Mouse (Mus musculus) yolk sac, embryonic 10.5 days (tissue): ENCODE results near the gene Nedd9.
"Not testable (repeated sequence)": the region's sequence is repeated elsewhere in the genome, so short reads cannot be mapped to it uniquely, and the experiment has no call there.

ENCODE experiments used
- DNase-seq: peaks from one replicate; pipeline ENCODE4 v3.0.0-alpha.2; 2017; ENCODE audit warnings: low spot score

The Nedd9 gene

DNA sequence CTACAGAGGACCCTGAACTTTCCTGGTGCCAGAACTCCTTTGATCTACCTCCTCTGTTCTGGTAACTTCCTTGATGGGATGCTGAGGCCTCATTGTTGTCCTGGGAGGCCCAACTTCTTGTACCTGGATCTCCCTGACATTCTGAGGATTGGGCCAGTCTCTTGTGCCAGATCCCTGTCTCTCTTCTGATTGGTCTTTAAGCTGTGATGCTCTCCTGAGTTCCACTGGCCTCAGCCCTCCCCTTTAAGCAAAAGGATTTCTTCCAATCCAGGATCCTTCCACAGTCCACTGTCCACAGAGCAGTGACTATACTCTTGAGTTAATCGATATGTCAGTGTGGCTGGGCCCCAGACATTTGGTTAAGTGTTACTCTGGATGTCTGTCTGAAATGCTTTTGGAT is 112.3 kb downstream of the Nedd9 start:
- DNase-seq: no peak

DNA sequence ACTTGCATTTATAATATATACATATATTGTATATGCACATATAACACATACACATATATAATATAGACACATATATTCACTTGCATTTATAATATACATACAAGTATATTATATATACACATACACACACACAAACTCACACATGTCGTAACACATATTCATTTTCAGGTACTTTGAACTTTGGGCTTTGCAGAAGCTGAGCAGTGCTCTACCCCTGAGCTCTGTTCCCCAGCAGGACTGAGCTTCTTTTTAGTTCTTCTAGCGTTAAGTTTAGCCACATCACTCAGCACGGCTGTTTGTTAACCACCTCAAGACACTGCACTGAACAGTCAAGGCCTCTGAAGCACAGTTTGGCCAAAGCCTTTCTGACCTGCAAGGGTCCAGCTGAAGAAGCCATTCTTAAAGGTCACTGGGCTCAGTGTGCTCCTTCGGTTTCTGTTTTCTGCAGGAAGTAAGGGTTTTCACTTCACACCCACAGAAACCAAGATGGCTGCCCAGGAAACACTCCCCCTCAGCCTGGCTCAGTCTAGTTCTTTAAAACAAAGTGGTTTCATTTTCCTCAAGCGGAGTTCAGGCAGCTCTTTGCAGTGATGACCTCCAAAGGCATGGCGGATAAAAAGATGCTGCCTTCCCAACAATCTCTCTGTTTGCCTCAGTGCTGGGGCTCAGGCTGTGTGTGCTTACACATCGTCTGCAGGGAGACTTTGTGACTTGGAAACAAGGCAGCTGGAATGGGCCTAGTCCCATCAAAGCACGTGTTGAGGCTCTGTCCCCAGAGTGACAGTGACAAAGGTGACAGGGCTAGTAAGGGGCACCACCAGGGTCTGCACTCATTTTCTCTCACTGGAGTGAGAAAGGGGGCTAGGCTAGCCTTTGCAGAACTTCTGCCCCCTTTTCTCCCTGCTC is 114.4 kb downstream of the Nedd9 start:
- DNase-seq: no peak

DNA sequence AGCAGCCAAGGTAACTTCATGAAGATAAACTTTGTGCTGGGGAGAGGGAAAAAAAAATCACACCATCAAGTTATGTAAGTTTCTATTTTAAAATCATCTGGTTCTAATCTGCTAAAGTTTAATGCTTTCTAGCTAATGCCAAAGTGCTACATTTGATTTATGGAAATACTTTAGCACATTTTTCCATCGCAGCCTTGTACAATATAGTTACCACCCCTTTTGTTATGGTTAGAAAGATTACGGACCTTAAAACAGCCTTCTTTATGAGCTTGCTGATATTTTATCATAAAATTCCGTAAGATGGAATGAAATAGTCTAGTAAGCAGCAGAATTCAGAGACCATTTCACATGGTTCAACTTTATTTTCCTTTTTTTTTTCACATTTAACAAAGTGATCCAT is 115.6 kb downstream of the Nedd9 start:
- no peak for DNase-seq

DNA sequence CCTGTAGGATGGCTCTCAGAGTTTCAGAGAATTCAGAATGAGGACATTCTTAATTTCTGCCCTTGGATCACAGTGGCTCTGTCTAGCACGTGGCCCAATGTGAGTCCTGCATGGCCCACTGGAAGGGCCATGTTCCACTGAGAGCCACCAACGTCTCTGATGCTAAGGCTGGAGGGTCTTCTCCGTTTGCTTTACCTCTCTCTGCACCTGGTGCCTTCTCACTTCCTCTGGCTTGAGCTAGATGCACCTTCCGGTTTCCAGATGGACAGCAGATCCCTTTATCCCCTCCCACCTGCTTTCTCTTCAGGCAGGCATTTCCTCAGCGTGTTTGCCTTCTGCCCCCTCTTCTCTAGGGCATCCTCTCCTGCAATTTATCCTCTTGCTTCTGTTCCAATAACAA is 118.5 kb downstream of the Nedd9 start:
- no peak for DNase-seq

DNA sequence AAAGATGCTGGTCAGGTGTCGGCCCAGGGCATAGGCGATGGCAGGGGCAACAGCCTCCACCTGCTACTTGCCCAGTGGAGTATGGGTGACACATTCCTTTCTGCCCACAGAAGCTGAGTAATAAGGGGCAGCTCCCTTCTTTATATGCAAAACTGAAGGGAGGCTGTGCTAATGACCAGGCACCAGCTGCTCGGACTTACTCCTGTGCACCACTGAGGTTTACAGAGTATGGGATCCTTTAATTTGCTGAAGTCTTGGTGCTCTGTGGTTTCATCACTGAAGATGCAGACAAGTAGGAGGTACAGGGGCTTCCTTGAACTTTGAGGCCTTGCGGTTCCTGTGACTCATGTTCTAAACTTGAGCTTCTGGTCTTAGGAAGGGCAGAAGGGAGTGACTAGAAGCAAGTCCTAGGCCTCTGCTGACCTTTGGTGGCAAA is 120.0 kb downstream of the Nedd9 start:
- no peak for DNase-seq

DNA sequence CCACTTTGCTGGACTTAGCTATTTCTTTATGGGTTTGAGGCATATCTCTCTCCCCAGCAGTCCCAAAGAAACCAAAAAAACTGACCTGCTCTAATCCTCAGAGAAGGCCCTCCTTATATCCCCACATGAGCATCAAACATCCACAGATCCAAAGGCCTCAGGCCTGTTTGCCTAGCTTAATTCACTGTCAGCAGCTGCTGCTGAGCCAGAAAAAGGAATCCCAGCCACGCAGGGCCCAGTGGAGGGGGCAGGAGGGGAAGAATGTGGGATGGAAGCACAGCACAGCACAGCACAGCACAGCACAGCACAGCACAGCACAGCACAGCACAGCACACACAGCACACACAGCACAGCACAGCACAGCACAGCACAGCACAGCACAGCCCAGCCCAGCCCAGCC is 120.6 kb downstream of the Nedd9 start:
- not testable (repeated sequence) for DNase-seq

DNA sequence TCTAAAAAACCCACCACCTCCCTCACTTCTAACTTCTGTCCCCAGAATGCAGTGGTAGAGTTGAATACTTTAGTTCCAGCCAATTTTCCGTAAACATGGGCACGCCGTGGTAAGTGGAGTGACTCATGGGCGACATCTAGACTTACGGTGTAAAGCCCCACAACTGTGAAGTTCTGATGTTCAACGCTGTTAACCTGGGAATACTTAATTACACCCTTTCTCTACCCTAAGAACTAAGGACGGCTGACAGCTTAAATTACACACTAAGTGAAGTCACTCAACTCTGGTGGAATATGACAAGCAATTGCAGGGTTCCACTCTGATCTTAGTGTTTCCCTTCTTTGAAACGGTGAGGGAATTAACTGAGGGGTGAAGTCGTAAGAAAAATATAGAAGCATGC is 122.9 kb downstream of the Nedd9 start:
- DNase-seq: no peak

DNA sequence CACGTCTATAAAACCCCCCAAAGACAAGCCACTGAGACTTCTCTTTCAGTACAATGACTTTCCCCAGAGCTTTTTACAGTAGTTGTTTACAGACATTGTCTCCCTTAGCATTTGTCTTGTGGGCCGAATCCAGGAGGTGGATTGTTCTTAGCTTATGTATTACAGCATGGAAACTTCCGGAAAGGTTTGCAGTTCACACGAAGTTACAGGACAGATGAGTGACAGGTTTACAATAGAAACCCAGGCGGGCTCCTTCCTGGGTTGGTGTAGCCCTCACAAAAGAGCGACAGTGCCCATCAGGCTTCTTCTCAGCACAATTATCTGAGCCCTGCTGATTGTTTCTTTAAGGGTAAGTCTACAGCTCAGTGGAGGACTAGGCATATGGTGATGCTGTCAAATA is 124.3 kb downstream of the Nedd9 start:
- DNase-seq: no peak

DNA sequence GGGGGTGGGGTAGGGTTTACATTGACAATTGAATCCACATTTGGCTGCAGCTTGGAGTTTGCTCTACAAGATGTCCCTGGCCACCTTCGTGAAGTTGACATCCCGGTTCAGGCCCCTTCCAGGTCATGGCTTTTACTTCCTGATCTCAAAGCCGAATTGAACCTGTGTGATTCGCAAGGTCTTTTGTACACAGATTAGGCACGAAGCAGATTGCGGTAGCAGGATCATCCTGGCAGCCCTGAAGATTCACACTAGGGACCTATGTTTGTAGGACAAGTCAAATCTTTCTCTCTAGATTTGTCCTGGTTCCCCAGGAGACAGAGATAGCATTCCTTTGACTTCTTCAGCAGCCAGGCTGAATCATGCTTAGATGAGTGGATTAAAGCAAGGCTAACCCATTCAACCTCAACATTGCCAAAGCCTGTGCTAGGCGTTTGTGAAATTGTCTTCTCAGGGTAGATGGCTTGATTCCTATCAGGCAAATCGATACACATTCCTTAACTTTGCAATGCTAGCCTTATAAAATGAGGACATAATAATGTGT is 126.8 kb downstream of the Nedd9 start:
- no peak for DNase-seq

DNA sequence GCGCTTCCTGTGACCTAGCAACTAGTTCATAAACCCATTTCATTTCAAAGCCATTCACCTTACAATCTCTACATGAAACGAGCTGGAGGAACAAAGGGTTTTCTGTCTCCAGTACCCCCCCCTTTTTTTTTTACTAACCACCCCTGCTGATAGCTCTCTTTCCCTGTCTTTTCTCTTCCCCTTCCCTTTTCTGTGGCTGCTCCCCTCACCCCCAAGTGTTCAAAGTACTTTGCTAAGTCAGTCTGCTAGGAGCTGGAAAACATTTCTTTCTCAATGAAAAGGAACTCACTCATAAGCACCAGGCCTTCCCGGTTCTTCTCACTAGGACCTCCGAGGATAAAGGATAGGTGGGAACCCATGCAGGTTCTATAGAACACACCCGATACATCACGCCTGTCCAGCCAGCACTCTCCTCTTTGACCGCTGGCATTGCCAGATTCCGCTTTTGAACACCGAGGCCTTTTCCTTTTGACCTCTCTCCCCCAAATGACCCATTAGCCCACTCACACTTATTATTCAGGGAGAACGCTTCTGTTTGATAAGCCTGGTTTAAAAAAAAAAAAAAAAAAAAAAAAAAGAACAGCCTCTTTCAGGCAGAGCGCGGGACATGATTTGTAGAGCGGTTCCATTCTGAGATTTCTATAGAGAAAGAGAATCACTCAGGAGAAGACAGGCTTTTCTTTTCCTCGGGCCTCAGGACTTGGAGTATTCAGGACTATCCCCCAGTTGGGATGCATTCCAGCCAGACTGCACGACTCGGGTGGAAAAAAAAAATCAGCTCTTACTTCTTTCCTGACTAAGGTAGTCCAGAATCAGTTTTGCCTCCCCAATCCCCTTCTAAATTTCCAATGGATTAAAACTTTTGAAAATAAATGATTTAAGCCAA is 127.6 kb downstream of the Nedd9 start:
- DNase-seq: no peak

DNA sequence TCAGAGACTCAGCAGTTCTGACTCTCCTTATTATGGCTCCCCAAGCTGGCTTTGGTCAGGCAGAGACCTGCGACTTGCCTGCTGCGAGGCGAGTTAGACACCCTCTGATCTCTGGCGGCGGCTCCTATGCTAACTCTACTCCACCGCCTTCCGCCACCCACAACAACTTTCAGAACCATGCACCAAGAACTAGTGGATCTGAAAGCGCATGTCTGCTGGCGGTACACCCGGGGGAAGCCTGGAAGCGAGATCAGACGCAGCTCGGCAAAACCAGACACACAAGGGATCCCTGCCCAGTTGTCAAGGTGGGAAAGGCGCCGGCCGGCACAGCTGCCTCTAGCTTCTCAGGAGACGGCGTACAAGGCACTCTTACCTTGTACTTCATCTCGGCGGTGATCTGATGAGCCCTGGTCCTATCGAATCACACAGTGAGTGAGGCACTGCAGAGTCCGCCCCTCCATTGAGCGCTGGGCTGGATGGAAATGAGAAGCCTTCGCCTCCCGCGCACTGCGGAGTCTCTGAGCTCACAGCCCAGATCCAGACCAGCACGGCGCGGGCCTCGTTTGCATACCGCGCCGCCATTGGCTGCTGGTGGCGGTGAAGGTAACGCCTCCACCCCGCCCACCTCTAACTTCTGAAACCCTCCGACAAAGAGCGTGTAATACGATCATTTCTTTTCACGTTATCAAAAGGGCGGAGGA is 128.5 kb downstream of the Nedd9 start:
- peak; percentile 94 for DNase-seq

DNA sequence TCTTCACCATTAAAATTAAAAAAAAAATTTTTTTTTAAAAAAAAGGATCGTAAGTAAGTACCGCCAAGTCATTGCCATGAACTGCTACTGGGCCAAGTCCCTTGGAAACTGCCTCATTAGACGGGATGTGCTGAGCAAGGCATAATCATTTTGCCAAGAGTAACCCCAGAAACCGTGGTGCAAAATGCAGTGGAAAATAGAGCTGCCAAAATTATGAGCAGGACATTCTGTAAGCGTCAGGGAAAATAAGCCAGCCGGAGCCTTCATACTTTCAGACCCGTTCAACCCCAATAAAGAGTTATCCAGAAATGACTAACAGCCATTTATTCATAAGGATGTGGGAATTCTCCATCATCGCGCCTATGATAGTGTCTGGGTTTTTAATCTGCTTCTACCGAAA is 129.2 kb downstream of the Nedd9 start:
- DNase-seq: no peak

DNA sequence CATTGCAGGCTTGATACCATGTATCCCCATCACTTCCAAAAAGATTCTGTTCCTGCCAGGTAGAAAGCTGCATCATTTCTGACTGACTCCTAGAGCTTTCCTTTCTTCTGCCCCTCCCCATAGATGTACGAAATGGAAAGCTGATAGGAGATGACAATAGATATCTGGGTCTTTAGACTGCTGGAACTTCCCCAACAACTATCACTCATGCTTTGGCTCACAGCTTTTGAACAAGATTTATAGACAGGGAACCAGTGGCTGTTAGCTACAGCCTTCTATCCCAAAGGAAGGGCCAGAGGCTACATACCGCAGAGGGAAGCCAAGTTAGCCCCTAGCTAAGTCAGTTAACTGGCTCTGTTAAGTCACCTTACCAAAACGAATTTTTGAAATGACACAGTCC is 129.6 kb downstream of the Nedd9 start:
- no peak for DNase-seq

DNA sequence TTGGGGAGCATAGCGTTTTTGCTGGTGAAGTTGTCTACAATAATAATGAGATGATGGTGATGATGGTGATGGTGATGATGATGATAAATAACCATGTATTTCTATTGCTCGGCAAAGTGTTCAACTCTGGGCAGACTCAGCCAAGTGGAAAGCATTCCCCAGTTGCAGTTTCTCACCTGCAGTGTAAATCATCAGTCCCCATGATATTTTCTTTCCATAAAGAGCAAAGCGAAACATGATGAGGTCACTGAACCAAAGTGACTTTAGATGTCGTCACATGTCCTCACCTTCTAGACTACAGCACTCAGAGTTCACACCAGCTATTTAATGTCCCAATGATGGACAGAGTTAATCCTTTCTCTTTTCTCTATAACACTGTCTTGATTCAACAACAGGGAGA is 130.0 kb downstream of the Nedd9 start:
- DNase-seq: no peak

DNA sequence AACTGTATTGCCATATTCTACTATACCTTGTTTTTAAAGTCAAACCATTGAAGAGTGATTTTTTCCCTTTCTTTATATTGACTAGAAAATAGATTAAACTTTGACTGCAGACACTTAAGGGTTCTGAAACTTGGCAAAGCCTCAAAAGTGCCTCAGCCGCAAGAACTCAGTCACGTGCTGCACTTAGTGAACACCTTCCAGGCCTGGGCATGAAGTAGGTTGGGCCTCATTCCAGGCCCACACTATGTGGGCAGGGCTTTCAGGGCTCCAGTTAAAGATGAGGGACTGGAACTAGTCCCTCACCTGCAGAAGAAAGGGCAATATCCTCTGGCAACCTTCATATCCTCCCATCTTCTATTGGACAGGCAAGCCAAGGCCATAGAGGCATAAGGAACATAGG is 131.6 kb downstream of the Nedd9 start:
- DNase-seq: no peak

DNA sequence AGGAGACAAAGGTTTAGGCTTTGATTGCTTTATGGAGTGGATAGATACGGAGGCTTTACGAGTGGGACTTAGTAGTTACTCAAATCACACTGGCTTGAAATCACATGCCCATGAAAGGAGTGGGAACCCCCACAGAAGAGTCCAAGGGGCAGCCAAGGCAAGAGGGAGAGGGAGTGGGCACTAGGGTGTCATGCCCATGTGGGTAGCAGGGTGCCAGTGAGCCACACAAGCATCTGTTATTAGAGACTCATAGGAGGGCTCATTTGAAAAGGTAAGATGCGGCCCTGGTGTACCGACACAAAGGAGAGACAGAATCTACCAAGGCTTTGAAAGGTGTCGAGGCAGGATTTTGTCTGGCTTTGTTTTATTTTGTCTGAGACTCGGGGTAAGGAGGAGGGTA is 132.6 kb downstream of the Nedd9 start:
- no peak for DNase-seq

DNA sequence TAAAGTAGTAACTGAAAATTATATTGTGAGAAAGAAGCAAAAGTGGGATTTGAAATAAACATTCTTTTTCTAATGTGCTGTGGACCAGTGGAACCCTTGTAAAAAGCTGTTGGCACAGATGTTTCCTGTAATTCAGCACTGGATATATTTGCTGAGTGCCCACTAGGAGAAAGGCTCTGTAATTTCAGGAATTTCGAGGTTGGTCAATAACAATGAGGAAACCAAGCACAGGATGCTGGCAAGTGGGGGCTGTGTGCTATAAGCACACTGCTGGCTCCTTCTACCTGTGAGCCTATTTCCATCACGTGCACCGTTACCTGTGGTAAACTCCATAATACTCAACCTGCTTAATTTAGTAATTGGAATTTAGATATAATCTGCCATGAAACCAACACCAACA is 133.5 kb downstream of the Nedd9 start:
- no peak for DNase-seq

DNA sequence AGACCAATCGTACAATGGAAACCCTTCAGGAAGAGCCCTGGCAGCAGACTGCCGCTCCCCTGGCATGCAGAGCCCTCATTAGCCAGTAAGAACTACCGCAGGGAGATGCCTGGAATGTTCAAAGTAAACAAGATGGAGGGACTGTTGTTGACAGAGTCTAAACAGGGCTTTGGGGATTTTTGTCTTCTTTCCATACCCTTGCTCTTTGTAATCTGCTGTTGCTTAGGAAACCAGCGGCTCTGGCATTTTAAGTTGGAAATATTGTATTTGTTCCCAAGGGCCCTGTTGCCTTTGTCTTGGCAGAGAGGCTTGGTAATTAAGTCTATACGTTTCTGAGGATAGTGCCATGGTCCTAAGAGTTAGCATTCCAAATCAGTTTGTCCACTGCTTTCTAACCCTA is 134.8 kb downstream of the Nedd9 start:
- DNase-seq: peak; percentile 57

DNA sequence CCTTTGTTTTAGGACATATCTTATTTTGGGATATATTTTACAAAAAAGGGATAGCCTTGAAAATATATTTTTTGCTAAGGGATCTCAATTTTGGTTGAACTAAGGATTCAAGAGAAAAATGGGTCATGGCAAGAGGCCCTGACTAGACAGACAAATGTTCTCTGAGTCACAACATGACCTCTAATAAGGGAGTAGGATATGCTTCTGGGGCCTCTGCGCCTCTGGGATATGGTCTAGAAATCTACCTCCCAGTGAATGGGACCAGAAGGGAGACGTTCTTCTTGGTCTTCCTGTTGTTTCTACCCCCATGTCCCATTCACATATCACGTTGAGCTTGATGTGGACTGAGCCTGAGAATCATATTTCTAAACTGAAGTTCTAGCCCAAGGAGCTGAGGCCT is 136.6 kb downstream of the Nedd9 start:
- DNase-seq: no peak

DNA sequence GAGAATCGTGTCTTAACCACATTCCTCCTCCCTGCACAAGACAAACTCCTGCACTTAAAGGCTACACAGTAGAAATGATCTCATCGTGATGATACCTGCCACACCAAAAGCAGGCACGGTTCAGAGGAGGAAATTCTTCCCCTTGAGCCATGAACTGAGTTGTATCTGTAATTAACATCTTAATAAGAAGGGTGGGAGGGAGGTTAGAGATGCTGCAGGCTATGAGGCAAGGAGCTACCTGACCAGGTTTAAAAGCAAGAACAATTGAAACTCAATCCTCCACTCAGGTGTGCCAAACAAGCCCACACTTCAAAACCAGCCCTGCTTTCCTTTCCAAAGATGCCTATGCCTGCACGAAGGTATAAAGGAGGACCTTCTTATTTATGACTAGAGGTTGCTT is 137.4 kb downstream of the Nedd9 start:
- no peak for DNase-seq

DNA sequence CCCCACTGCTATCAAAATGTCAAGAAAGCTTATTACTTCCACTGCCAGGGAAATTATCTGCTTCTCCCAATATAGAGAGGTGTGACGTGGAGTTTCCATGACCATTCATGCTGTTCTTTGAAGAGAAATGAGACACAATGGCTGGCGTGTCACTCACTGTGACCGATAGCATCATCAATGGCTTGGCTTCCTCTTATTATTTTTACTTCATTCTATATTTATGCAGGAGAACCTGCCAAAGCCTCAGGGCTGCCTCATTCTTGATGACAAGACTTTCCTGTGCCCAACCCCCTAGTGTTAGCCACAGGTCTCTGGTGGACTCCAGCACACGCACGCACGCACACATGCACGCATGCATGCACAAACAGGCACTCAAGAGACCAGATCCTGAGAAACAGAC is 141.4 kb downstream of the Nedd9 start:
- DNase-seq: no peak

DNA sequence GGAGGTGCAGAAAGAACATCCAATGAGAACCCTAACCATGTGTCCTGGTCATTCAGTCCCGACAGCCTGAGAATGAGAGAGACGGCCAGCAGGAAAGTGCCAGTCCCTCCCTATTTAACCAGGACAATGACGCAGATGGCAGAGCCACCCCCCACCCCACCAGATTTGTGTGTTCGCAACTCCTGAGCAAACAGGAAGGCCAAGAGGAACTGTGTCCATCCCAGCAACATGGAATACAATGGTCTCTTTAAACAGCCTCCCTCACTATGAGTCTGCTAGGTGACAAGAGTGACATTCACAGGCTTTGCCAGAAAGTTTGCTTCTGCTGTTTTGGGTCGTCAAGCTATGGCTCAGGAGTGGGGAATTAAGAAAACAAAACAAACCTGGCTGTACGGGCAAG is 141.9 kb downstream of the Nedd9 start:
- no peak for DNase-seq
